Comparison of ENCODE assay signal across 23 mouse cellular contexts in the genomic region with DNA sequence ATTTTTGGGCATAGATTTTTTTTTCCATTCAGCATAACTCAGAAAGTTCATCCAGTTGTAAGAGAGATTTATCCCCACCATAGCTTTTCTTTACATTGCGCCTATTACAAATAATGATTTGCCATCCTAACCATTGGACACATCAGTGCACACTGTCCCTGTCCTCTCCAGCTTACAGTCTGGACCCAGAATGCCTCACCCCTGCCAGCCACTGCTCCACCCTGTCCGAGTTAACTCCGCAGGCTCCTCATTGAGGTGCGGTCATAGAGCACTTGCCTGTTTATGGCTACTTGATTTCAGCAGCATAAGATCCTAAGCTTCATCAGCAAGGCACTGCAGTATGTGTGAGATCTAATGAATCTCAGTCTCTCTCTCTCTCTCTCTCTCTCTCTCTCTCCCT.
"Had no signal": no experiment of that assay in that cellular context is flagged by ENCODE, and none has a peak within 500 bp of the region (broad histone marks: within the 10 kb centered on the region; RNA-seq: fewer than 3 reads in every experiment).

No protein-coding gene starts in this region.

- H3K4me3 ChIP-seq: layer of hippocampus, adult 2 months; limb, embryonic 10.5 days; limb, embryonic 13.5 days; midbrain, embryonic 12.5 days; midbrain, embryonic 15.5 days; neural tube, embryonic 12.5 days; neural tube, embryonic 15.5 days had no signal

- H3K4me1 ChIP-seq: midbrain, embryonic 12.5 days; midbrain, embryonic 15.5 days; neural tube, embryonic 12.5 days; neural tube, embryonic 15.5 days had no signal

- H3K9me3 ChIP-seq: limb, embryonic 10.5 days; limb, embryonic 13.5 days; midbrain, embryonic 12.5 days; midbrain, embryonic 15.5 days; neural tube, embryonic 12.5 days; neural tube, embryonic 15.5 days had no signal

- H3K9ac ChIP-seq: limb, embryonic 13.5 days; liver, embryonic 14.5 days; liver, postnatal 0 days; lung, embryonic 14.5 days; midbrain, embryonic 12.5 days; midbrain, embryonic 15.5 days; neural tube, embryonic 12.5 days; neural tube, embryonic 15.5 days had no signal

- H3K27me3 ChIP-seq: limb, embryonic 13.5 days; midbrain, embryonic 12.5 days; midbrain, embryonic 15.5 days; neural tube, embryonic 12.5 days; neural tube, embryonic 15.5 days had no signal

- DNase-seq: kidney, postnatal 25 days; layer of hippocampus, adult 9-11 months; liver, postnatal 0 days; lung, embryonic 14.5 days; right cerebral cortex, adult 18-20 months; right cerebral cortex, postnatal 14 days; right cerebral cortex, postnatal 4 days; thymus, adult 2 months; thymus, postnatal 14 days; thymus, postnatal 4 days had no signal

- H3K27ac ChIP-seq: kidney, postnatal 0 days; layer of hippocampus, adult 2 months; limb, embryonic 10.5 days; limb, embryonic 13.5 days; liver, embryonic 14.5 days; macrophage; midbrain, embryonic 12.5 days; midbrain, embryonic 15.5 days; neural tube, embryonic 12.5 days; neural tube, embryonic 15.5 days; stomach, postnatal 0 days had no signal

- H3K4me2 ChIP-seq: limb, embryonic 13.5 days; liver, embryonic 11.5 days; lung, embryonic 14.5 days; midbrain, embryonic 12.5 days; midbrain, embryonic 15.5 days; neural tube, embryonic 12.5 days; neural tube, embryonic 15.5 days had no signal

- ATAC-seq: liver, postnatal 0 days; lung, postnatal 0 days; midbrain, embryonic 15.5 days had no signal
